Mouse (Mus musculus): ENCODE data around the gene Mical3. TPM values are rescaled to one million over a fixed set of nuclear protein-coding genes. Genes with fewer than 3 reads are reported as not detected.

Mical3 gene
- 6.6 and 8.1 TPM in 2 replicates for total RNA-seq (2017)

DNA sequence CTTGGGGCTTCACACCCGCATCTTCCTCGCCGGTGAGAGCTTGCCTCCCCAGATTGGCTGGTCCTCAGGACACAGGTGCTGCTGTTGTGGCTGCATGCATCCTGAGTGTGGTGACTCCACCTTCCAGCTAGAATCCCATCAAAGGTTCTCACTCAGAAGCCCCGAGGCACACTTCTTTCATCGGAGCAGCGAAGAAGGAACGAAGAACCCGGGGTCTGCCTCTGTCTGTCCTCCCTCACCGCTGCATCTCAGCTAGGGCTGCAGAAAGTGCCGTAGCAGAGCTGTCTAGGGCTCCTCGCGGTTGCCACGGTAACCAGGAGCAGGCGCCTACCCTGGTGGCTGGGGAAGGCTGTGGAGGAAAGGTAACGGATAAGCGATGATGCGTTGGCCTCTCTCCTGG is at the start of gene Mical3:
TSS of gene Mical3 (minus strand) at position 227 of the 400 bp plus-strand sequence.
- peak in 1 of 2 experiments; percentile 37; a peak in 2 of 4 replicates for ATAC-seq (replicated peaks in 1 of 2; ENCODE audit: insufficient read depth in 1 of 2, low FRiP score in 2 of 2, low TSS enrichment in 1 of 2, low read depth in 1 of 2, poor library complexity in 2 of 2, severe bottlenecking in 2 of 2)

DNA sequence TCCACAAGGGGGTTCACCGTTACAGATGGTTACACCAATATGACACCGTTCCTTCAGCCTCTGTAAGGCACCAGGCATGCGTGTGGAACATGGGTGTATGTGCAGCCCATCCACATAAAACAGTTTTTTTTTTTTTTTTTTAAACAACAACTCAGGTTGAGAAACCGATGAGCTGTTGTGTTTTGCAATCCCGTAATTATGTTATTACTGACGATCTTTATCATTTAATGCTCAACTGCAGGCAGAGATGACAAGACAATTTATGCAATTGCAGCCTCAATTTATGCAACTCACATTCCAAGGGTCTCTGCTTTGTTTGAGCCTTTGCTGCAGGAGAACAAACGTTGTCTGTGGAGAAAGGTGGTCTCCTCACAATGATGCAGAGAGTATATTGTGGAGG is 49.0 kb upstream of the Mical3 start:
- no peak for ATAC-seq (replicated peaks in 1 of 2; ENCODE audit: insufficient read depth in 1 of 2, low FRiP score in 2 of 2, low TSS enrichment in 1 of 2, low read depth in 1 of 2, poor library complexity in 2 of 2, severe bottlenecking in 2 of 2)

DNA sequence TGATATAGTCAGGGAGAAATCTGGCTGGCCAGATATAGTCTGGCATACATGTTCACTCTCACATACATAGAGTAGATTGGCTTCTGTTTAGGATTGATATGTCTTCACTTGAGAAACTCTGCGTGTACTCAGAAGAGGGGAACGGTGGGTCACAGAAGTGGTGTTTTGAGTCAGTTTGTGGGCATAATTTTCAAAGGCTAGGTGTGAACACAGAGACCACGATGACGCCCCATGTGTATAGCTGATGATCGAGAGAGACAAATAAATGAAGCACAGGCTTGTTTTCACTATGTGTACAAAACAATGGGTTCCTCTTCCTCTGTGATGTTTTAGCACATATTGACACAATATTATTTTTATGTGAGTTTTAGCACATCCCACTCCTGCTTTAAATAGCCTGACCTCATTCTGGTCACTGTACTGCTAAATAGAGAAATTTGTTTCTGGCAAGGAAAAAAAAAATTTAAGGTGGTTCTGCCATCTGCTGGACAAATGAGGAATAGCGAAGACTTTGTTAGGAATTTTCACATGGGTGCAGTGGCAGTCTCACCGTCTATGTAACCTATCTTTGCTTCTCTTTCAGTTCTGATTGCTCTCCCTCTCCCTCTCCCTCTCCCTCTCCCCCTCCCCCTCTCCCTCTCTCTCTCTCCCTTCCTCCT is 48.0 kb upstream of the Mical3 start:
- no peak; a peak in 1 of 4 replicates for ATAC-seq (replicated peaks in 1 of 2; ENCODE audit: insufficient read depth in 1 of 2, low FRiP score in 2 of 2, low TSS enrichment in 1 of 2, low read depth in 1 of 2, poor library complexity in 2 of 2, severe bottlenecking in 2 of 2)

DNA sequence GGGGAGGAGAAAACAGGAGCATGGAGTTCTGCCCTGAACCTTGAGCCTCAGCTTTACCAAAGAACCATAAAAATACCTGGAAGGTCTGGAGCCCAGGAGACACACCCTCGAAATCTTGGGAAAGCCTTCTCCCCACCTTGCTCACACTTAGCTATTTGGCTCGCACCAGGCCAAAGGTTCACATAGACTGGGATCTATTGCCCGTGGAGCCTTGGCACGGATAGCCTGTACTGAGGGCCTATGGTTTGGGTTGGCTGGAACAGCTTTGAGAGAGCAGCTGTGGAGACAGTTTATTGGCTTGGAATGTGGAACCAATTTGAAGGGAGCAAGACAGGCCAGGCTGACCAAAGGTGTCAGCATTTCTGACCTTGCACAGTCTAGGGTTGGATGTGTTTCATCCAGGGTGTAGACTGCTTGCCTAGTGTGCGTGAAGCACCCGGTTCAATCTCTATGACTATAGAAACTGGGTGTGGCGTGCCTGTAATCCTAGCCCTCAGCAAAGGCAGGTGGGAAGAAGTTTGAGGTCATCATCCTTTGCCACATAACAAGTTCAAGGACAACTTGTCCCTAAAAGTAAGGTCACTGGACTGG is 46.4 kb upstream of the Mical3 start:
- no peak for ATAC-seq (replicated peaks in 1 of 2; ENCODE audit: insufficient read depth in 1 of 2, low FRiP score in 2 of 2, low TSS enrichment in 1 of 2, low read depth in 1 of 2, poor library complexity in 2 of 2, severe bottlenecking in 2 of 2)

DNA sequence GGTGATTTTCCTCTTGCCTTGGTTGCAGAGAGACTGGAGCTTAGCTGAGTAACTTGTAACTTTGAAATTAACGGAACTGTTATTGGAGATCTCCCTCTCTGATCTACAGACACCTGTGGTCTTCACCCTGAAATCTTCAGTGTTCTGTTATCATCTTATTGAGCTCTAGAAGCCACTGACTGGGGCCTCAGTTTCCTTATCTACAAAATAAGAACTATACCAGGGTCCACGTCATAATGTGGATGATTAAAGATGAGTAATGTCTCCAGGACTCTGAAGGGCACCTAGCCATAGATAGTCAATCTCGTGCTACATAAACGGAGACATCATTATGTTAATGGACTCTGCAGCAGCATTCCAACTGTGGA is 45.9 kb upstream of the Mical3 start:
- no peak for ATAC-seq (replicated peaks in 1 of 2; ENCODE audit: insufficient read depth in 1 of 2, low FRiP score in 2 of 2, low TSS enrichment in 1 of 2, low read depth in 1 of 2, poor library complexity in 2 of 2, severe bottlenecking in 2 of 2)

DNA sequence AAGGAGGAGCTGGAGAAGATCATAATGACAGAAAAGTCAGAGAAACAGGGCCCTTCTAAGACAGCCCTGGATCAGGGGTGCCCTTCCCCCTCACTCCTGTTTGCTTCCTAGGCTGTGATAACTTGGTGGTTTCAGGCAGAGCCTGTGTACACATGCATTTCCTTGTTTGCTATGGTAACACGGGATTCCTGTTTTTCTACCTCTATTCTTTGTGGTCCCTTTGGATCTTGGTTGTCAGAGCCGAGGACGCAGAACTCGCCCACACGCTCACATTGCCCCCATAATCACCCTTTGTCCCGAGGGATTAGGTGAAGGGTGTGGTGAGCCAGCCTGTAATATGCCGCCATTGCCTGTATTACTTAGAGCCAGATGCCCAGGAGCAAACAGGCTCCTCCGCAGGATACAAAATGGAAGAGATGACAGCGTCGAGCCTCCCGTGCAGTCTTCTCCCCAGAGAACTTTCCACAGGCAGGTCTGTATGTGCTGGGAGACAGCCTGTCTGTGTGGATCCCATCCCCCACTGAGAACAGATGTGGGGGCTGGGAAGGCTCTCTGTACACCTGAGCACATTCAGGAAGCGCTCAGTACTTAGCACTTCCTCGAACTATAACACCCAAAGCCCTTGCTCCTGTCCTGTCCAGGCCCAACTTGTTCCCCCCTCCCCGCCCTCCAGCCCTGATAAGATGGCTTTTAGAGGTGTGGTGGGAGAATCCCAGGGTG is 45.4 kb upstream of the Mical3 start:
- no peak for ATAC-seq (replicated peaks in 1 of 2; ENCODE audit: insufficient read depth in 1 of 2, low FRiP score in 2 of 2, low TSS enrichment in 1 of 2, low read depth in 1 of 2, poor library complexity in 2 of 2, severe bottlenecking in 2 of 2)

DNA sequence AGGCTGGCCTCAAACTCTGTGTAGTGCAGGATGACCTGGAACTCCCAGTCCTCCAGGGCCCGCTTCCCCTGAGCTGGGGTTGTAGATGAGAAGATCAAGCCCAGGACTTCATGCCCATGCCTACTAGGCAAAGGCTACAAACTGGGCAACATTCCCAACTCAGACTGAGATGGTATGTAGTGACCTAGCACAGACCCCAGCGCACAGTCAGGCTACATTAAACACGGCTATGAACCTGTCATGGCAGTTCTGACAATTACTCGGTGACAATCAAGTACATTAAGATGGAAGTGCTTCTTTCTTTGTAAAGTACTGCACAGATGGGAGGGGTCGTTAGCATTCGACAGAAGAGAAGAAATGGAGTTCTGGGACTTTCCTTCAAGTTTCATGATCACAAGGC is 44.0 kb upstream of the Mical3 start:
- ATAC-seq (replicated peaks in 1 of 2; ENCODE audit: insufficient read depth in 1 of 2, low FRiP score in 2 of 2, low TSS enrichment in 1 of 2, low read depth in 1 of 2, poor library complexity in 2 of 2, severe bottlenecking in 2 of 2), result no peak

DNA sequence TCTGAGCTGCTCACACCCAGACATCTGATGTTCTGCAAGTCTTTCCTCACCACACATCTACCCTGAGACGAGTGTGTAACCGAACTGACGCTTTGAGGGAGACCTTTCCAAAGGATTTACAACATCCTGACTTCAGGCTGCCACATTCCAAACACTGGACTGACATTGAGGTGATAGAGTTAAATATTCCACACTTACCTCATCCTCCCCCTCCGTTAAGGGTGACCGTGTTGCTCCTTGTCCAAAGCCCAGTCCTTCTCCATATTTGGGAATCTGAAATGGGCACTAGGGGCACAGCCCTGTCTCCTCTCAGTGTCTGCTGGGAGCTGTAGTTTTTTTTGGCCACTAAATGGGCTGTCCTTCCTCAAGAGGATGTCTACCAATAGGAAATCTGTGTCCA is 42.7 kb upstream of the Mical3 start:
- ATAC-seq (replicated peaks in 1 of 2; ENCODE audit: insufficient read depth in 1 of 2, low FRiP score in 2 of 2, low TSS enrichment in 1 of 2, low read depth in 1 of 2, poor library complexity in 2 of 2, severe bottlenecking in 2 of 2), result no peak

DNA sequence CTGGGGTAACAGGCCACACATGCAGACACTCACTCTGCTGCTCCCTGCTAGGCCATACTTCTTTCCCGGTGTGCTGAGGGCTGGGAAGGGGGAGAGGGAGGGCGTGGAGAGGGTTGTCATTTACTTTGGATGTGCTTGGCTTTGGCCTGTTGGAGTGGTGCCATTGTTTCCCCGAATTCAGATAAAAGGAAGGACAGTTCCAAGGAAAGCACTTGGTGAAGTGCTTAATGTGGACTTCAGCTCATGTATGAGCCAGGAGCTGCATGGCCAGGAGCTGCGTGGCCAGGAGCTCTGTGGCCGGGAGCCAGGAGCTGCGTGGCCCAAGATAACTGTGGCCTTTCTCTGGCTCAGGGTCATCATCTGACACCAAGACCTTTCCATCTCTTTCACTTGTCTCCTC is 40.3 kb upstream of the Mical3 start:
- ATAC-seq (replicated peaks in 1 of 2; ENCODE audit: insufficient read depth in 1 of 2, low FRiP score in 2 of 2, low TSS enrichment in 1 of 2, low read depth in 1 of 2, poor library complexity in 2 of 2, severe bottlenecking in 2 of 2), result no peak

DNA sequence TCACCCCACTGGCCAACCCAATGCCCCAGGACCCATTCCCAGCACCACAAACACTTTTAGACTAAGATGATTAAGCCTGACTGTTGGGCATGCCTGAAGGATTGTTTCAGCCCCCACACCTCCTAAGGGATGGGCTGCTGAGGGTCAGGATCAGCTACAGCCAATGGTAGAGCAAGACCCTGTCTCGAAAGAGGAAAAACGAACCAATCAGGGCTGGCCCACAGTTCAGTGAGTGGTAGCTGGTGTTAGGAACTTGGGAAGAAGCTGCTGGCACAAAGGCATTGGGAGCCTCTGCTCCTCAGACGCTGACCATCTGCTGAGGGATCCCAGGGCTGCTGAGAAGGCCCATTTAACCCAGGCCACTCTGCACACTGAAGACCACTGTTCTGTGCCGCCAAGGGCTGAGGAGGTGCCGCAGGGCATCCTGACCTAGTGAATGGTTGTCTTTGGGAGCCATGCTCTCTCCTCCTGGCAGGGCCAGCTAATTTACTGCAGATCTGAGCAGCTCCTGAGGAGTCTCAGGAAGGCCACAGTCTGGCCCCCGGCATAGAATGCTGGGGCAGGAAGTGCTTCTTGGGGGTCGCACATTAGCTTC is 36.7 kb upstream of the Mical3 start:
- ATAC-seq (replicated peaks in 1 of 2; ENCODE audit: insufficient read depth in 1 of 2, low FRiP score in 2 of 2, low TSS enrichment in 1 of 2, low read depth in 1 of 2, poor library complexity in 2 of 2, severe bottlenecking in 2 of 2), result no peak

DNA sequence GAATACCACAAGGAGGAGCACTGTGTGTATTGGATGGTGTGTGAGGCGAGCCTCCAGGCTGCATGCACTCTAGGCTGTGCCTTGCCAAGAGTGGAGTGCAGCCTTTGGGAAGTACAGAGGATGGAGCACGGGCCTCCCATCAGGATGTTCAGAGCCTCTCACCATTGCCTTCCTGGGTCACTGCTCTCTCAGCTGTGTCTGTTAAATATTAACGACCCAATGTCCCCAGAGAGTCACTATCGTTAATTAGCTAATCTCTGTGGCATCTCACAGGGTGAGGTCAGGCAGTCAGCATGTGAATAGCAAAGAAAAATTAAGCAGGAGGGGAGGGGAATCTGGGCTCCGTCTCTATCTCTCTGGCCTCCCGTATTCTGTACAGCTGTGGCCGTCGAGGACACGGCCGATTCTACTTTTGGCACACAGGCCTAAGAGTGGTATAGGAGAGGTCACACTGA is 35.3 kb upstream of the Mical3 start:
- ATAC-seq (replicated peaks in 1 of 2; ENCODE audit: insufficient read depth in 1 of 2, low FRiP score in 2 of 2, low TSS enrichment in 1 of 2, low read depth in 1 of 2, poor library complexity in 2 of 2, severe bottlenecking in 2 of 2), result no peak

DNA sequence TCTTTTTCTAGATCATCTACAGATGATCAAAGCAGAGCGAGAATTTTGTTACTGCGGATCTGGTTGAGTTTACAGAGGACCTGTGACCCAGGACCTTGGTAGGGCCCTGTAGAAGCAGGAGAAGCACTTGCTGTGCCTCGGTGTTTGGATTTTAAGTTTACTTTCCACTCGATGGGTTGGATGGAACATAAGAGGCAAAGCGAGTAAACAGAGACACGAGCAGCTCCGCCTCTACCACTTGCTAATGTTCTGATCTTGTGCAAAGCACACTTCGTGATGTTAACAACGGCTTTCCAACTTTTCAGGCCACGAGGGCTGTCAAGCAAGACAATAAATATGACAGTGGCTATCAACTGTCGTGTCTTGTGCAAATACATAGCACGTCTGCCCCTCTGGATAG is 31.8 kb upstream of the Mical3 start:
- ATAC-seq (replicated peaks in 1 of 2; ENCODE audit: insufficient read depth in 1 of 2, low FRiP score in 2 of 2, low TSS enrichment in 1 of 2, low read depth in 1 of 2, poor library complexity in 2 of 2, severe bottlenecking in 2 of 2), result no peak

DNA sequence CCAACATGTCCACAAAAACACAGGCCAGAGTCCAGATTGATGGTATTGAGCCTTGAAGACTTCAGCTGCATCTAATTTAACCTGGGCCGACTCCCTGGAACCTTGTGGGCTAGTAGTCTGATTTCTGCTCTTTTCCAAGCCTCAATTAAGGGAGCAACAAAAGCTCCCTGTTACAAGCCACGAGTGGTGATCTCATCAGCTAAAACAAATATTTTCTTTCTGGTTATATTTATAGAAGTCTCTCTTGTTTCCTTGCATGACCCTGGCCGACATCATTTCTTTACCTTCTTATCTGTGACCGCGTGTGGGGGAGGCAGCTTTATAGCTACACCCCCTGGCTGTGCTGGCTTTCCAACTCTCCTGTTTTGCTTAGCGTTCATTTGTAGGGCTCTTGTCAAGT is 29.3 kb upstream of the Mical3 start:
- no peak for ATAC-seq (replicated peaks in 1 of 2; ENCODE audit: insufficient read depth in 1 of 2, low FRiP score in 2 of 2, low TSS enrichment in 1 of 2, low read depth in 1 of 2, poor library complexity in 2 of 2, severe bottlenecking in 2 of 2)

DNA sequence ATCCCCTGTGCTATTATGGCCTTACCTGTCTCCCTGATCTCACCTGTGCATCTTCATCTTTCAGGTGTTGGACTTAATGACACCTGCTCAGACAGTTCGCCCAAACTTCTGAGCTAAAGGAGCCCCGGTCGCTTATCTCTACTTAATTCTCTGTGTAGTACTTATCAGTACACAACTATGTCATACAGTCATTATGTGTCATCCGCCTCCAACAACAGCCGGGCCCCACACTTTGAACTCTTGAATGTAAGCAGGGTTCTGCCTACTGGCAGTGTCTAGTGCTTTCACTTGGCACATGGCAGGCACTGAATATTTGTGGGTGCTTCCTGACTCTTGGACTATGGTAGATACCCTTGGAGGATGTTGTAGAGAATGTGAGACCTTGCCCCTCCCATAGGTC is 28.8 kb upstream of the Mical3 start:
- ATAC-seq (replicated peaks in 1 of 2; ENCODE audit: insufficient read depth in 1 of 2, low FRiP score in 2 of 2, low TSS enrichment in 1 of 2, low read depth in 1 of 2, poor library complexity in 2 of 2, severe bottlenecking in 2 of 2), result no peak

DNA sequence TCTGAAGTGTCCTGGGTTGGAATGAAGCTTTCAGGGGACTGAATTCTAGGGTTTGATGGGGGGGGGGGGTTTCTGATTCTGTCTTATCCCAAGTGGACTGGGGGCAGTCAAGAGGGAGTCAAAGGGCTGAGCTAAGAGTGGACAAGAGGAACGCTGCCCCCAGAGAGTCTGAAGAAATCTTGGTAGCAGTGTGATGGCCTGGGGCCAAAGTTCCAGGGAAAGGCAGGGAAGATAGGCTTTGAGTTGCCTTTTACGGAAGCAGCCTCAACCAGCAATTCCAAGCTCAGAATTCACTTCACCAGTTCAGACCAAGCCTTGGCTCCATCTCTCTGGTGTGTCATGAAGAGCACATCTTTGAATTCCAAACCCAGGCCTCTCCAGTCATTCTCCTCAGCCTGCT is 25.2 kb upstream of the Mical3 start:
- ATAC-seq (replicated peaks in 1 of 2; ENCODE audit: insufficient read depth in 1 of 2, low FRiP score in 2 of 2, low TSS enrichment in 1 of 2, low read depth in 1 of 2, poor library complexity in 2 of 2, severe bottlenecking in 2 of 2), result no peak

DNA sequence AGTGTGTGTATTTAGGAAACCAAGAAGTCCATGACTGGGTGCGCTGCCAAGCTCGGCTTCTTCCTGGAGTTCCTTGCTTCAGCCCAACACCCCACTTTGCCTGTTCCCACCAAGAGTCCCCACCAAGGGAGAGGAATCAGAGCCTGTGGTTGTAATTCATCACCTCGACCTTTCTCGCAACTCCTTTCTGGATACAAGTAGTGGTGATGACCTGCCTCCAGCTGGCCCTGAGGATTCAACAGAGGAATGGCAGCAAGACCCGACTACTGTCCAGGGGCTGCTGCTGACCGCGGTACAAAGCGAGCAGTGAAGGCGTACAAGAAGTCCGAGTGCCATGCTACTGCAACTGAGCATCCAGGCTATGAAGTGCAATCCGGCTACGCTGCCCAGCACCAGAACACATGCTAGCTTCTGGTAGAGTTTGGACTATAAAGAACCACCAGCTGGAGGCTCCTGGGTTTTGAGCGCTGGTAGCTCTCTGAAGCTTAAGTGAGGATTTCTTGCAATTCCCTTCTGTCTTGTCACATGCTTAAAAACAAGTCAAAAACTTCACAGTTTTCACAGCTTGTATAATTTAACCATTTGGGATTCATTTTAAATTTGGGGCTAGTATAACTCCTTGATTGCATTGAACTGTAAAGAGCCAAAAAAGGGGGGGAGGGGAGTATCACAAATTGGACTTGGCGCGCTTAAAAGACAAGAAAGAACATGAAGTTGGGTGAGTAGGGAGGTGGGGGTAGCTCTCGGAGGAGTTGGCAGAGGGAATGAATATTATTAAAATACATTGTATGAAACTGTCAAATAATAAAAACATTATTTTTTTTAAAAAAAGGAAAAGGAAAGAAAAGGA is 23.9 kb upstream of the Mical3 start:
- ATAC-seq (replicated peaks in 1 of 2; ENCODE audit: insufficient read depth in 1 of 2, low FRiP score in 2 of 2, low TSS enrichment in 1 of 2, low read depth in 1 of 2, poor library complexity in 2 of 2, severe bottlenecking in 2 of 2), result no peak

DNA sequence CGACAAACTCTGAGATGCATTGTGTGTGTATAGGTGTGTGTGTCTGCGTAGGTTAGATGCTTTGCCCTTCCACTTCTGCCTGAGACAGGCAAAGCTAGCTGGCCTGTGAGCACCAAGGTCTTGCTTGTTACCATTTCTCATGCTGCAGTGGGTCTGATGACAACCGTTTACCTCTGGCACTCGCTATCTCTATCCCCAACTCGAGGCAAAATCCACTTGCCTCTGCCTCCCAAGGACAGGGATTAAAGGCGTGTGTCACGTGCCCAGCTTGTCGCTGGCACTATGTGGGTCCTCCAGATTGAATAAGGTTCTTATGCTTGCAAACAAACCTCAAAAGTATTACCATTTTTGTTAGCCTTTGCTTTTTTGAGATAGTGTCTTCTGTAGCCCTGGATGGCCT is 22.4 kb upstream of the Mical3 start:
- no peak for ATAC-seq (replicated peaks in 1 of 2; ENCODE audit: insufficient read depth in 1 of 2, low FRiP score in 2 of 2, low TSS enrichment in 1 of 2, low read depth in 1 of 2, poor library complexity in 2 of 2, severe bottlenecking in 2 of 2)

DNA sequence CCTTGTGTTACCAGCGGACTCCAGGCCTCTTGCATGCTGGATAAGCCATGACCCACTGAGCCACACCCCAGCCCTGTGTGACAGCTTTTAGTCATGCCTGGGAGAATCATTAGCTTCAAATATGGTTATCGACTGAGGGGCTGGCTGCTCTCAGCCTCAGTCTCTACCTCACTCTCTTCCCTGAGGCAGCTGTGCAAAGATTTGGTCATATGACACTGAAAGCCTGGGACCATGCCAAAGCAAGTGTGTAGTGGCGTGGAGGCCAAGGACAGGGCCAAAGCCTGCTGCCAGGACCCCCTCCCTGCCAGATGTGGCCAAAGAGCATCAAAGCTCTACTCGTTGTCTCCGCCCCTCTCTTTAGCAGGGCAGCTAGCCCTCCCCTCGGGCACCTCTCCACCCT is 20.9 kb upstream of the Mical3 start:
- ATAC-seq (replicated peaks in 1 of 2; ENCODE audit: insufficient read depth in 1 of 2, low FRiP score in 2 of 2, low TSS enrichment in 1 of 2, low read depth in 1 of 2, poor library complexity in 2 of 2, severe bottlenecking in 2 of 2), result no peak
